Mouse (Mus musculus) gonadal fat pad, adult 2 months (tissue): ENCODE data around the gene Camk1d. TPM values are rescaled to one million over a fixed set of nuclear protein-coding genes. Genes with fewer than 3 reads are reported as not detected.
"Not testable (repeated sequence)": the region's sequence is repeated elsewhere in the genome, so short reads cannot be mapped to it uniquely, and the experiment has no call there.

Experiments used
- DNase-seq: peaks from one replicate; pipeline ENCODE4 v3.0.0-alpha.2; 2012; ENCODE audit warnings: low read depth
- polyA plus RNA-seq: library from polyadenylated mRNA; depleted of rRNA; stranded (reverse); fragments of >200 nt; gene quantifications from 2 replicates; pipeline ENCODE4 v1.2.3, GENCODE M21; 2012

Gene Camk1d
- polyA plus RNA-seq, 1 experiment: 1.3 TPM

- DNase-seq: no peak
Measured at GRCm38 (mm10) chr2:5613651-5614307, 100.5 kb downstream of the Camk1d start.

DNA sequence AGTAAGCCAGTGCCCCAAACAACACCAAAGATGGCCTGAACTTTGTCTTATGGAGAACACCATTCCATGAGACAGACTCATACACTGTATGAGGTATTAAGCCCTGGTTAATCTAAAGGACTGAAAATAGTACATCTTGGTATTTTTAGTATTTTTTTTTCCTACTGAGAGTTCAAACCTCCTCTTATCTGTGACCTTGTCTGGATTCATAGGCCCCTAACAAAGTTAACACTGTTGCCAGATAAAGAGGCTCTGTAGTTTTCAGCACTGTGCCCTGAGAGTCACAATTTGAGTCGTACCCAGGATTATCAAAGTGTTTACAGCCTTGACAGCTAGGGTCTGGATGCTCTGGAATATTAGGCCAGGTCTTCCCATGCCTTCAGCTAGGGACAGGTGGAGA is 102.7 kb downstream of the Camk1d start:
- DNase-seq: no peak

- DNase-seq: no peak
Measured at GRCm38 (mm10) chr2:5610521-5610920, 103.8 kb downstream of the Camk1d start.

DNA sequence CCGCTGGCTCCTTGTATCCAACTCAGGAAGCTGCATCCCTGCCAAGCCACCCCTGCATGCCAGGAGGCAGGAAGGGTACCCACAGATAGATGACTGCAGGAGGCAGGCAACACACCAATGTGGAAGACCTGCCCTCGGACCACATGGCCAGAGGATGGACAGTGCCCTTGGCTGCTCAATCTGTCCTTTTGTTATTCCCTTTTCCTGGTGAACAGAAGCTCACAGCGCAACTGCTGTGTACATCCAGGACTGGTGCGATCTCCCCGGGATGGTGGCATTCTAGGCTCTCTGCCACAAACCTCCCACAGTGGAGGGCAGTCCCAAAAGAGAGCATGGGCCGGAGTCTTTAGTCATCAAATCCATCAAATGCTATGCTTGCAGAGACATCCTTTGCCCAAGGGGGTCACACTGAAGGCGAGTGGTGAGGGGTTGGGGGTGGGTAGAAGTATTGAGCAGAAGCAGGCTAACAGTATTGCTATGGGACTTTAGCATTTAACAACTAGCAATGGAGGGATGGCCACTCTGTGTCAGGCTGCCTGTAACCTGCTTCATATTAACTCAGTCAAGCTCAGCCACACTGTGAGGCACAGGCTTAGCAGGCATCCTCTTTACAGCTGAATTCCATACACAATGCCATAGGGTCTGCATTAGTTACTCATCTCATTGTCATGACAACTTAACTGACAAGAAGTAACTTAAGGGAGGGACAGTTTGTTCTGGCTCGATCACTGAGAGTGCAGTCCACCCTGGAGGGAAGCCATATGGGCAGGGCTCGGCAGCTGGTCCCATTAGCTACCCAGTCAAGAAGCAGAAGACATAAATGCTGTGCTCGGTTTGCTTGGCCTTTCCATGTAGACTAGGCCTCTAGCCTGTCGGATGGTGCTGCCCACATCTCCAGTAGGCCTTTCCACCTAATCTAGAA is 106.1 kb downstream of the Camk1d start:
- DNase-seq: no peak

- no peak for DNase-seq
Measured at GRCm38 (mm10) chr2:5605849-5606248, 108.5 kb downstream of the Camk1d start.

DNA sequence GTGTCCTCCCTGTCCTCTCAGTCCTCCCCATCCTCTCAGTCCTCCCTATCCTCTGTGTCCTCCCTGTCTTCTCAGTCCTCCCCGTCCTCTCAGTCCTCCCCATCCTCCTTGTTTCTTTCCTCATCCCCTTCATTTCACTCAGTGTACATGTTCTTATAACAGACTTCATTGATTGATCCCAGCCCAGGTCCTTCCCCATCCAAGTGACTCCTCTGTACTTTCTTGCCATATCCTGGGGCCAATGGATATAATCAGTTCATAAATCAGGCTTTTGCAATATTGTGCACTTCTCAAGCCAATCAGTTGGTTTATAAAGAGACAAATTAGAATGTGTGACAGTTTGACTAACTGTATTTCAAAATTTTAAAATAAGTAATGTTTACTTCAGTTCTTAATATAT is 112.3 kb downstream of the Camk1d start:
- no peak for DNase-seq

DNA sequence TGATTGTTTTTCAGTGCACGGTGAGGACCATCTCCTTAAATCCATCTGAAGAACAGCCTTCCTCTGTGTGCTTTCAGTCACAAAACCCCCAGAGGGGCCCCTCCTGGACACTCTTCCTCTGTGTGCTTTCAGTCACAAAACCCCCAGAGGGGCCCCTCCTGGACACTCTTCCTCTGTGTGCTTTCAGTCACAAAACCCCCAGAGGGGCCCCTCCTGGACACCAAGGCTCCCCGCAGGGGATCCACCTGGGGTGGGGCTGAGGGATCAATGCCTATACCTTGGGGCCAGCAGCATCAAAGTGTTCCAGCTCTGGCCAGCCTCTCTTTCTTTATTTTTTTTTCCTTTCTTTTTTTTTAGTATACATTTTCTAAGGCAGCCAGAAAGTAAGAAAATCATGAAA is 113.1 kb downstream of the Camk1d start:
- DNase-seq: not testable (repeated sequence)

DNA sequence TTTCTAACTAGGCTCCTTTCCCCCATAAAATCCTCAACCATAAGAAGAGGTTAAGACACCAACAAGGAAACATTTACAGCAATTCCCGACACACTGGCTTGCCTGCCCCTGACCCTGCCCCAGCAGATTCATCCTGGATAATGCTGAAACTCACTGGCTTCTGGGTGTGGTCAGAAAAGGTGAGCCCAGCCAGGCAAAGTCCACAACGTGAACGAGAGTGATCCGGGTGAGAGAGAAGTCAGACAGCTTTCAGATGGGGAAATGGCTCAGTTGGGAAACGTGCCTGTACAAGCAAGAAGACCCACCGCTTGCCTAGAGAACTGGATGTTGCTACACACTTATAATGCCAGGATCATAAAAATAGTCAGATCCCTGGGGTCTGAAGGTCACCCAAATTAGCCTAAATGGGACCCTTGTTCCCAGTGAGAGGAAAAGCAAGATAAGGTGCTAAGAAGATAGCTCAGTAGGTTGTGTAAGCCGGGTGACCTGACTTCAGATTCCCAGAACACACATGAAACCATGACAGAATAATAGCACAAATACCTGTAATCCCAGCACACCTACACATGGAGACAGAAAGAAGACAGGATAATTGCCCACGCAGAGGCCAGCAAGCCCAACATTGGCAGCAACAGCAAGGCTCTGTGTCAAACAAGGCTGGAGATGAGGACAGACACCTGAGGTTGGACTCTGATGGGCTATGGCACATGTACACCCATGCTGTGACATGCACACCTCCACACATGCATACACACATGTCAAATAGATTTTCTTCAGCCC is 113.9 kb downstream of the Camk1d start:
- peak; percentile 92 for DNase-seq

- no peak for DNase-seq
Measured at GRCm38 (mm10) chr2:5599713-5600112, 114.6 kb downstream of the Camk1d start.

DNA sequence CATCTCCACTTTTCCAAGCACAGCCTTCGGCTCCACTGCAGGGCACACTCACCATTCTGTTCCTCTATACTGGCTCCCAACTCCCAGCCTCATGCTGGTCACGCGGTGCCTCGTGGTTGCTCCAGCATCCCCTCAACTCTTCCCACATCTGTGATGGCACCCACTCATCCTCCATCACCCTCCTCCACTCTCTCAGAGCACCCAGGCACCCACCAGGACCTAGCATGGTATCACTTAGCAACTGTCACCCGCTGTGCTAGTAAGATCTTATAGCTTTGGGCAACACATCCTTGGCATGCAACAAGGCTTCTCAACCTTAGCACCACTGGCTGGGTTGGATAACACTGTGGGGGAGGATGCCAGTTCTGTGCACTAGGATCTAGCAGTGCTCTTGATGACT is 115.8 kb downstream of the Camk1d start:
- DNase-seq: no peak

DNA sequence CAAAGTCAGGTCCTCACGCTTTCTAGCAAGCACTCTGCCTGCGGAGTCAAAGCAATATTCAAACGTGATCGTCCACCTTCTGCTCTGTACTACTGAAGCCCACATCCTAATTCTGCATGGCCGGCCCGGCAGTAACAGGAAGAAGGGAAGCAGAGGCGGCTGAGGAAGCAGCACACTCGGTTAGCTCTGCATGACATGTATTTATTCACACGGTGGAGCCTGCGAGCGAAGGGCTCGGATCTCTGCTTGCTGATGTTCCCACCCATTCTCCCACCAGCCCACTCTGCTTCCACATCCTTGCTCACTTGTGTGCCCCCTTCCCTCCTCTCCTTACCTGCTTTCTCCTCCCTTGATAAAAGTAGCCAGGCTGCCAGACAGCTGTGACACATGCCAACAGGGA is 117.4 kb downstream of the Camk1d start:
- DNase-seq: no peak

DNA sequence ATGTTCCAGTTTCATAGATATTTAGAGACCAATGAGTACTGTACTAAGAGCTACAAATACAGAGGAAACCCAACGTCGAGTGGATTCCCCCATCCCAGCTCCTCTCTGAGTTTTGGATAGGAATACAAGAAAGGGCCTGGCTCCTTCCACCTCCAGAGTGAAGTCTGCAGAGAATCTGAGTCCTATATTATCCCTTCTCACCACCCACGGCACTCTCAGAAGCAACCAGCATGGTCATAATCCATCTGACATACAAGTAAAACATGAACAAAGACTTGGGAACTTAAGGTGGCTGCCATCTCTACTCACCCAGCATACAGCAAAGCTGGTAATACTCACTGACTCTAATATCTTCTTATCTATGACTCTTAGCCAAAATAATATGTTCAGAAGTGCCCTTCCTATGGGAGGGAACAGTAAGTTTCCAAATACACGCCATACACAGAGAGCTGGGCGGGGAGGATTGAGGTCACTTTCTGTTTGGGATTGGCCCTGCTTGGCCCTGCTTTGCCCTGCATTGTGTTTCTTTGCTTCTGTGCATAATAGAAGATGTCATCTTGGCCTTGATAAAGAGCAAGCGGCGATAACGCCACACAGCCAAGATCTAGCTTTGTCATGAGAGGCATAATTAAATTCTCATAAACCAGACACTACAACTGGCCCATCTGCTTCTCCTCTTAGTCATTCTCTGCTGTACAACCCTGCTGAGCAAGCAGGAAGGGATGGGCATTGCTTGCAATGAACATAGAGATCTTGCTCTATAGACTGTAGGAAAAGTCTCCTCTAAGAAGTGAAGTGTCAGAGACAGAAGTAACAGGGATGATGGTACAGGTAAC is 118.7 kb downstream of the Camk1d start:
- no peak for DNase-seq

DNA sequence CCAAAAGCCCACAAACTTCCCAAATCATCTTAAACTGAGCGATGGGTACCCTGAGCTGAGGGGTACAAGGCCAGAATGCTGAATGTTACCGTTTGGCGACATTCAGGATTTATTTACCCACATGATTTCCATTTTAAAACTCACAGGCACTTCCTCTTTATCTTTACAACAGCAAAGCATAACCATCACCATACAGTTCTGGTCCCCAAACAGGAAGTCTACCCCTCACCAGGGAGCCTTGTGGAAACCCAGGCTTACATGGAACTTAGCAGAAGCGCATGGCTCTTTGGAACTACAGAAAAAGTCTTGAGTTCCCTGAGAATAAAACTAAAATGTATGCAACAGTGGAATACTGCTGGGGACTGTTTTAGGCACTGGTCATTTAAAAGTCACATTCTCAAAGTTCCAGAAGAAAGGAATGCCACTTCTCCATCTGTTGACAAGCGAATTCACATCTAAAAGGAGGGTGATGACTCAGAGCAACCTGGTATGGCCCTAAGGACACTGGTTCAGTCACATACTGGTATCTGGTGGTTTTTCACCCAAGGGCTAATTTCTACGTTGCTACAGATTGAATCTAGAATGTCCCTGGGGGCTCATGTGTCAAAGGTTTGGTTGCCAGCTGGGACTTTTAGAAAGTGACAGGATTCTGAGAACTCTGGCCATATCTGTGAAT is 121.7 kb downstream of the Camk1d start:
- no peak for DNase-seq

DNA sequence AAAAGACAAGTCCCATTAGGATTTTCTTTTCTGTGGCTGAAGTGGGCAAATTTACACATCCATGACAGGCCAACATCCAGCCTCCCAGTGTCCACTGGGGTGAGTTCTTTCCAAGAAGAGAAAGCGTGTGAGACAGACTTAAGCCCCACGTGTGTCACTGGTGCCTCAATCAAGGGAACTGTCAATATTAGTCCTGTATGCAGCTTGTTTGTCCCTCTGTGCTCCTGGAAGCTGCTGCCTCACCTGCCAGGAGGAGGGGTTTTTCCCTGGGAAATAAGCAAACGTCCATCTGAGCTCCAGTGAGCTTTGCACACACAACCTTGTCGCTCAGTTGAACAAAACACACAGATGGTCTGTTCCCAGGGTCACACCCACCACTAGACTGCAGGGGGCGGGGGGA is 124.2 kb downstream of the Camk1d start:
- no peak for DNase-seq

GRCm38 (mm10) chr2:5589163-5589562 is 125.2 kb downstream of the Camk1d start:
- no peak for DNase-seq

- DNase-seq: no peak
Measured at GRCm38 (mm10) chr2:5588329-5588982, 125.9 kb downstream of the Camk1d start.

GRCm38 (mm10) chr2:5584318-5585027 is 129.8 kb downstream of the Camk1d start:
- no peak for DNase-seq

DNA sequence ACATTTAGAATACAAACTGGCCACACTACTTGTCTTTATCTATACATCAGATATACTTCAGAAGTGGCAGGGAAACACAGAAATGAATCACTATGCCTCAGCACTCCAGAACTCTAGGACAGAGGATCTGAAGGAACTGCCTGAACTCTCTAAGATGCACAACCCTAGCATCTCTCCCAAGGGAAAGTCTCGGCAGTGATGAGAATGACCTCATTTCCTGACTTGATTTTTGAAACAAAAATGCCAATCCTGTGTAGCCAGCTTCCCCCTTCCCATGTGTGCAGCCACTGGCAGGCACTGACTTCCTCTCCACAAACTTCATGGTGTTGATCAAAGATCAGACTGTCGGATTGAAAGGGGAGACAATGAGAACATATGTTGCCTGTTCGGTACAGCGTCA is 134.9 kb downstream of the Camk1d start:
- DNase-seq: no peak

DNA sequence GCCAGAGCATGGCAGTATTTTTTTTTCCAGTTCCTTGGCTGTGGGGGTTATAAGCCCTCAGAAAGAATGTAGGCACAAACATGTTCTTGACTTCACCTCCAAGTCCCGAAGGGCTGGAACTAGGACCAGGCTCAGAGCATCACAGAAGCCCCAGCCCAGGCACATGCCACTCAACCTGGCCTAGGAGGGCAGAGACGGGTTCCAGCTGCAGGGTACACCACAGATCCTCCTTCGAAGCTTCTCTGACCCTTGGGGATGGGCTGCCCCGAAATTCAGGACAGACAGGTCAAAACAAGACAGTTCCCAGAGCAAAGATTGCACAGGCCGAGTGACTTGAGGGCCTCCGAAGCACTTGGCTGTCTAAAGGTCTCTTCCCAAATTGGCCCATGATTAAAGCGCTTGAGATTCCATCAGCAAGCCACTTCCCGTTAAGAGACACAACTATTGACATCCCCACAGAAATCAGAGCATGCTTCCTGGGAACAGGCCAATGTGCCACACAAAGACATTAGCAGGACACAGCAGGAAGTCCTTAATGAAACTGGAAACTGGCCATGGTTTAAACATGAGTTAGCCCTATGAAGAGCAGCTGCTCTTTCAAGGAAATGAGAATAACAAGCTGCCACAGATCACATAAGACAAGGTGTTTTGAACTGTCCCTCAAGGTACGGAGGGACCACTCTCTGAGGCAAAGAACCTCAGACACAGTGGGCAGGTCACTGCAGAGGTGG is 136.8 kb downstream of the Camk1d start:
- DNase-seq: no peak
